Mouse (Mus musculus) right cerebral cortex, adult 18-20 months (tissue): ENCODE results near the gene Kmt2c.

Source experiments
- DNase-seq: peaks from one replicate; pipeline ENCODE4 v3.0.0; 2022; ENCODE audit warnings: mixed read lengths

Gene Kmt2c

GRCm38 (mm10) chr5:25498346-25498820 is at the start of gene Kmt2c:
TSS of gene Kmt2c (minus strand) at chr5:25498783.
- peak; percentile 79 for DNase-seq

GRCm38 (mm10) chr5:25546912-25547311 is 48.3 kb upstream of the Kmt2c start:
- no peak for DNase-seq

GRCm38 (mm10) chr5:25544566-25544965 is 46.0 kb upstream of the Kmt2c start:
- DNase-seq, result no peak

GRCm38 (mm10) chr5:25544061-25544460 is 45.5 kb upstream of the Kmt2c start:
- no peak for DNase-seq

- DNase-seq, result no peak
Observed at GRCm38 (mm10) chr5:25541661-25542060, 43.1 kb upstream of the Kmt2c start.

- no peak for DNase-seq
Observed at GRCm38 (mm10) chr5:25540921-25541320, 42.3 kb upstream of the Kmt2c start.

GRCm38 (mm10) chr5:25540412-25540811 is 41.8 kb upstream of the Kmt2c start:
- no peak for DNase-seq

GRCm38 (mm10) chr5:25536921-25537409 is 38.4 kb upstream of the Kmt2c start:
- no peak for DNase-seq

GRCm38 (mm10) chr5:25536451-25536850 is 37.9 kb upstream of the Kmt2c start:
- no peak for DNase-seq

- no peak for DNase-seq
Observed at GRCm38 (mm10) chr5:25535566-25535965, 37.0 kb upstream of the Kmt2c start.

GRCm38 (mm10) chr5:25533298-25533697 is 34.7 kb upstream of the Kmt2c start:
- no peak for DNase-seq

- peak; percentile 27 for DNase-seq
Observed at GRCm38 (mm10) chr5:25532256-25533147, 33.9 kb upstream of the Kmt2c start.

- no peak for DNase-seq
Observed at GRCm38 (mm10) chr5:25530629-25531028, 32.0 kb upstream of the Kmt2c start.

- DNase-seq, result peak; percentile 100
Observed at GRCm38 (mm10) chr5:25529529-25530421, 31.2 kb upstream of the Kmt2c start.

- no peak for DNase-seq
Observed at GRCm38 (mm10) chr5:25528851-25529528, 30.4 kb upstream of the Kmt2c start.

- DNase-seq, result no peak
Observed at GRCm38 (mm10) chr5:25527971-25528370, 29.4 kb upstream of the Kmt2c start.

- no peak for DNase-seq
Observed at GRCm38 (mm10) chr5:25526926-25527325, 28.3 kb upstream of the Kmt2c start.

GRCm38 (mm10) chr5:25526116-25526515 is 27.5 kb upstream of the Kmt2c start:
- no peak for DNase-seq

GRCm38 (mm10) chr5:25521461-25521860 is 22.9 kb upstream of the Kmt2c start:
- DNase-seq, result no peak

GRCm38 (mm10) chr5:25519820-25520219 is 21.2 kb upstream of the Kmt2c start:
- no peak for DNase-seq

- no peak for DNase-seq
Observed at GRCm38 (mm10) chr5:25517550-25517949, 19.0 kb upstream of the Kmt2c start.

- DNase-seq, result no peak
Observed at GRCm38 (mm10) chr5:25516301-25516895, 17.8 kb upstream of the Kmt2c start.
